Mouse (Mus musculus) layer of hippocampus, adult 8-10 months (tissue): ENCODE data around the gene Tescl. TPM values are rescaled to one million over a fixed set of nuclear protein-coding genes. Genes with fewer than 3 reads are reported as not detected.
A peak's percentile ranks its signal among the peaks of the same experiment; 100 is the strongest.

ENCODE experiments used
- DNase-seq, 2 experiments: peaks; one replicate each; pipeline ENCODE4 v3.0.0; 2022; ENCODE audit warnings: low spot score in 2 of 2
- microRNA-seq, 2 experiments: library from miRNA; unstranded; fragments of <30 nt; microRNA quantifications; one replicate each; pipeline ENCODE4 v1.2.0; 2022
- total RNA-seq, 4 experiments: library from RNA; stranded (reverse); gene quantifications; 2 replicates each; pipeline ENCODE4 v1.2.4; 2022

Tescl gene
- total RNA-seq, 4 experiments from 2014 or later, result not detected

GRCm38 (mm10) chr7:24300771-24301282, 32.9 kb downstream of the Tescl start, which contains the start of gene Zfp61:
TSS of gene Zfp61 (minus strand) at chr7:24301232.
- DNase-seq, result no peak

GRCm38 (mm10) chr7:24299823-24300481, 33.8 kb downstream of the Tescl start:
- DNase-seq, result no peak

- DNase-seq, result peak; percentile 87 to 89
Measured at GRCm38 (mm10) chr7:24298973-24299708, 34.6 kb downstream of the Tescl start.

GRCm38 (mm10) chr7:24298635-24298972, 35.1 kb downstream of the Tescl start:
- DNase-seq, result no peak

DNA sequence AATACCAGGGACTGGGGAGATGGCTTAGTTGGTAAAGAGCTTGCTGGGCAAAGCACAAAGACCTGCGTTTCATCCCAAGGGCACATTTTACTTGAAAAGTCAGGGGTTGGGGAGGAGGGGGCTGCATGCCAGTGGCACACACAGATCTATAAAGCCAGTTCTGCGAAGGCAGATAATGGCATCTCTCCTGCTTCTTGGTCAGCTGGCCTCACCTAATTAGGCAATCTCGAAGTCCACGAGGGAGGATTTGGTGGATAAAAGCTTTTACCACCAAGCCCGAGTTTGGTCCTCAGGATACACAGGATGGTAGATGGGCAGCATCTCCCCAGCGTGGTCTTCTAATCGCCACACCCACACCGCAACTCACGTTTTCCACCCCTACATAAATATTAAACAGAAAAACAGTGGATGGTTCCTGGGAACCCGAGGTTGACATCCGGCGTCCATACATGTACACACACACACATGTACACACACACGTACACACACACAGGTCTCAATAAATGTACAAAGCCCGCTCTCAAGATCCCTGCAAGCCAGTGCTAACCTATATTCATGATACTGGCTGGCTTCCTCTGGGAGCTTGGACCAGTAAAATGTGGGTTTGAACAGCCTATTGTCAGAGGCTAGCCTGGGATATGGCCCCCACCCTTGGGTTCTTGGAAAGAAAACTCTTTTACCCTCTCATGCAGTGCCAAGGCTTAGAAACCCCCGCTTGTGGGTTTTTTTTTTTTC, 36.2 kb downstream of the Tescl start:
- DNase-seq, result no peak

GRCm38 (mm10) chr7:24296386-24296785, 37.4 kb downstream of the Tescl start:
- no peak for DNase-seq

DNA sequence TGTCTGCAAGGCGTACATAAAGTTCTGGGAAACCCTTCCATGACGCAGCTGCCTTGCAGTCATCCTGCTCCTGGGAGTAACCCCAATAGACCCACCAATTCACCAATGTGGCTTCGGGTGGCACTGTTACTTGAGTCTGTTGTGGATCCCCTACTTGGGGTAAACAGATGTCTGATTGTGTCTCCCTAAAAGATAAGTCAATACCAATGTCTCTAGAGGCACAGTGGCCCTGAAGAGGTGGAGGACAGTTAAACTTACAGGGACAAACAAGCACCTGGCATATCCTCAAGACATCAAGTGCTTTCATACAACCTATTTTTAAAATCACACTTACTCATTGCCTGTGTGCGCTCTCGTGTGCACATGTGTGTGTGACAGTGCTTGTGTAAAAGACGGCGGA, 38.4 kb downstream of the Tescl start:
- DNase-seq, result no peak

DNA sequence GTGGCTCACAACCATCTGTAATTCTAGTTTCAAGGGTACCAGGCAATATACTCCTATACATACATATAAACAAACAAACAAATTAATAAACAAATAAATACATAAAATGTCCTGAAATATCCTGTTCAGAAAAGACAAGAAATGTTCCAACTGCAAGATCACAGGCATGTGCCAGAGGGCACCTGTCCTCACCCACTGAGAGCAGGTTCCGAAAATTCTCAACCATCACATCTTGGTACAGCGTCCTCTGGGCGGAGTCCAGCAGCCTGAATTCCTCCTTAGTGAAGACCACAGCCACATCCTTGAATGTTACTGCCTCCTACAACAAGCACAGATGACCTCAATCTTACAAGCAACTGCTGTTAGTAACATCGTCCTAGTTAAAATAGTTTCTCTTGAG, 39.0 kb downstream of the Tescl start:
- DNase-seq, result no peak

GRCm38 (mm10) chr7:24293061-24293851, 40.5 kb downstream of the Tescl start:
- no peak for DNase-seq

GRCm38 (mm10) chr7:24291387-24292090, 42.2 kb downstream of the Tescl start:
- no peak for DNase-seq

DNA sequence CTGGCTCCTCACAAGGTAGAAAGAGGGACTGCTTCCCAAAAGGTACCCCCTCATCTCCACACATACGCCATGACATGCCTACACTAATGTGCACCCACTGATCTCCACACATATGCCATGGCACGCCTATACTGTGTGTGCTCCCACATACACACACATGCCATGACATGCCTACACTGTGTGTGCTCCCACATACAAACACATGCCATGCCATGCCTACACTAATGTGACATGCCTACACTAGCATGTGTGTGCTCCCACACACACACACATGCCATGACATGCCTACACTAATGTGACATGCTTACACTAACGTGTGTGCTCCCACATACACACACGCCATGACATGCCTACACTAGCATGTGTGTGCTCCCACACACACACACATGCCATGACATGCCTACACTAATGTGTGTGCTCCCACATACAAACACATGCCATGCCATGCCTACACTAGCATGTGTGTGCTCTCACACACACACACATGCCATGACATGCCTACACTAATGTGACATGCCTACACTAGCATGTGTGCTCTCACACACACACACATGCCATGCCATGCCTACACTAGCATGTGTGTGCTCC, 43.5 kb downstream of the Tescl start:
- no peak for DNase-seq

DNA sequence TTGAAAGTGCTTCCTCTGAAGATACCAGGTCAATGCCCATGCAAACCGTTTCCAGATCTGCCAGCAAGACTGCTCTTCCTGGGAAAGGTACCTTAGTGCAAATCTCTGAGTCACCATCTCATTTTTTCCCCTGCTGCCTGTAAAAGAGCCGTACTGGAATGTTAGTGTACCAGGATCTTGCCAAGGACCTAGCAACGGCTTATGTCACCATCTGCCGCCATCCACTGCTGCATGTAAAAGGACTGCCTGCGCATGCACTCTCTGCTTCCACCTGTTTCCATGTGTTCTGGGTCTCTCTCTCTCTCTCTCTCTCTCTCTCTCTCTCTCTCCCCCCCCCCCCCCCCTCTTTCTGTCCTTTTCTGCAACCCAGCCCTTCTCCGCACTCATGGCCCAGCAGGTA, 45.2 kb downstream of the Tescl start:
- peak in 1 of 2 experiments; percentile 49 for DNase-seq

- DNase-seq, result no peak
Measured at GRCm38 (mm10) chr7:24287670-24288069, 46.1 kb downstream of the Tescl start.

GRCm38 (mm10) chr7:24286916-24287315, 46.8 kb downstream of the Tescl start:
- DNase-seq, result no peak

GRCm38 (mm10) chr7:24286090-24286489, 47.6 kb downstream of the Tescl start:
- no peak for DNase-seq

Small RNA genes within 50 kb of the gene (microRNA-seq; reads per million reads assigned to microRNA genes)
- gene Gm27592, result 0 reads per million in 2 experiments

Other genes starting within 250 kb of the Tescl start
- 10 to 100 TPM; 11.2 to 14.3 (median 12.5) TPM for gene Zfp112, start 221.6 kb downstream of the Tescl start, total RNA-seq
- 10 to 100 TPM; 20.9 to 25.6 (median 21.8) TPM for gene Zfp235, start 199.8 kb downstream of the Tescl start, total RNA-seq
- gene Zfp114, start 158.9 kb downstream of the Tescl start, total RNA-seq, result 1 to 10 TPM; 2.9 to 4.6 (median 4.0) TPM
- gene Zfp111, start 122.5 kb downstream of the Tescl start, total RNA-seq, result 10 to 100 TPM; 12.2 to 15.2 (median 14.8) TPM
- gene Zfp109, start 96.4 kb downstream of the Tescl start, total RNA-seq, result 10 to 100 TPM in 1 of 4 experiments, 1 to 10 TPM in 3; 8.0 to 10.8 (median 9.1) TPM
- 10 to 100 TPM in 1 of 4 experiments, 1 to 10 TPM in 3; 8.0 to 10.2 (median 9.0) TPM for gene Zfp108, start 79.1 kb downstream of the Tescl start, total RNA-seq
- gene Zfp93, start 63.5 kb downstream of the Tescl start, total RNA-seq, result 10 to 100 TPM; 12.4 to 20.1 (median 13.8) TPM
- gene Zfp61, start 32.7 kb downstream of the Tescl start, total RNA-seq, result 10 to 100 TPM; 19.3 to 30.5 (median 24.7) TPM
- 10 to 100 TPM; 14.4 to 18.3 (median 15.6) TPM for gene Zfp94, start 17.3 kb downstream of the Tescl start, total RNA-seq
- not detected for gene Lypd5, start 15.3 kb upstream of the Tescl start, total RNA-seq
- 1 to 10 TPM in 1 of 4 experiments, under 1 TPM in 2, not detected in 1; 0.27 to 1.2 (median 0.90) TPM for gene Kcnn4, start 36.3 kb upstream of the Tescl start, total RNA-seq
- 10 to 100 TPM; 33.8 to 49.8 (median 44.0) TPM for gene Smg9, start 65.7 kb upstream of the Tescl start, total RNA-seq
- gene Irgc1, start 118.4 kb upstream of the Tescl start, total RNA-seq, result not detected
- 1 to 10 TPM in 3 of 4 experiments, under 1 TPM in 1; 0.87 to 8.3 (median 2.7) TPM for gene Plaur, start 128.5 kb upstream of the Tescl start, total RNA-seq
- gene Cadm4, start 148.1 kb upstream of the Tescl start, total RNA-seq, result 100 to 1,000 TPM; 123 to 166 (median 143) TPM
- gene Zfp428, start 173.1 kb upstream of the Tescl start, total RNA-seq, result 10 to 100 TPM; 29.7 to 38.9 (median 34.5) TPM
- not detected for gene AC161166.1, start 178.5 kb upstream of the Tescl start, total RNA-seq
- gene Irgq, start 196.8 kb upstream of the Tescl start, total RNA-seq, result 10 to 100 TPM; 53.6 to 65.2 (median 60.0) TPM
- gene Pinlyp, start 212.2 kb upstream of the Tescl start, total RNA-seq, result under 1 TPM in 1 of 4 experiments, not detected in 3; 0.41 TPM
- 10 to 100 TPM; 32.9 to 44.7 (median 41.3) TPM for gene Xrcc1, start 212.4 kb upstream of the Tescl start, total RNA-seq